Mouse (Mus musculus): ENCODE results near the gene Lmna. TPM values are rescaled to one million over a fixed set of nuclear protein-coding genes. Genes with fewer than 3 reads are reported as not detected.
A peak's percentile ranks its signal among the peaks of the same experiment; 100 is the strongest.

Lmna gene
- total RNA-seq, 2 experiments from 2014 or later = 75.3 to 79.8 TPM

DNA sequence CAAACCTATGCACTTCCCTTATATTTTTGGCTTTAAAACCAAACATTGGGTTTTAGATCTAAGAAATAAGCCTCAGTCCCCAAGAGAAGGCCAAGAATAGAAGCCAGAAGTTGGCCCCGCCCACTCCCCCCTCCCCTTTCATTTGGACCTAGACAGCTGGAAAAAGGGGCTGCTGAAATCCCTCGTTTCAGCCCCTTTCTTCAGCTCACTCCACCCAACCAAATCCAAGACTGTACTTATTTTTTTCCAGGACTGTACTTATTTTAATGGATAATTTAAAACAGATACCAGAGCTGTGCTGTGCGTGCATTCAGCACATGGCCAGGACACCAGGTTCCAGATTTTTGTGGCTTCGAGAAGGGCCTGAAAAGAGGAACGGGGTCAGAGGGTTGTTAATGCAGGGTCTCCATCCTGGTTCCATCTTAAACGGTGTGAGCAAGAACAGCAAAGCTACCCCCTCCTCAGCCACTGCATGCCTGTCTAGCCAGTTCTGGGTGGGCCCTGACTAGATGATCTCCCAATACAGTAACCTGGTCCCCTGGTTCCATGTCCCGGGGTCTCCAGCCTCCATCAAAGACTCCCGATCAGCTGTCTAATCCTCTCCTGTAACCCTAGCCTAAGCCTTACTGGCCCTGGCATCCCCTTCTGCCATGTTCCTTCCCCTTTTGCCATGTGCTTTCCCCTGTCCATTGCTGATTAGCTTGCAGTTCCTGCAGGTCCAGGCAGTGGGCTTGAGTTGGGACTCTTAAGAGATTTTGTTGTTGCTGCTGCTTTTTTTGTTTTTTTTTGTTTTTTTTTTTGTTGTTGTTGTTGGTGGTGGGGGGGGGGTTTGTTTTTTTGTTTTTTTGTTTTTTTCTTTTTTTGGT, 5.6 kb downstream of the Lmna start:
- intact Hi-C loops (cut with DNase I) = no loop called here
- DNase-seq = no peak

GRCm38 (mm10) chr3:88503505-88503863, 6.3 kb downstream of the Lmna start:
- intact Hi-C loops (cut with DNase I) = no loop called here
- DNase-seq = no peak

DNA sequence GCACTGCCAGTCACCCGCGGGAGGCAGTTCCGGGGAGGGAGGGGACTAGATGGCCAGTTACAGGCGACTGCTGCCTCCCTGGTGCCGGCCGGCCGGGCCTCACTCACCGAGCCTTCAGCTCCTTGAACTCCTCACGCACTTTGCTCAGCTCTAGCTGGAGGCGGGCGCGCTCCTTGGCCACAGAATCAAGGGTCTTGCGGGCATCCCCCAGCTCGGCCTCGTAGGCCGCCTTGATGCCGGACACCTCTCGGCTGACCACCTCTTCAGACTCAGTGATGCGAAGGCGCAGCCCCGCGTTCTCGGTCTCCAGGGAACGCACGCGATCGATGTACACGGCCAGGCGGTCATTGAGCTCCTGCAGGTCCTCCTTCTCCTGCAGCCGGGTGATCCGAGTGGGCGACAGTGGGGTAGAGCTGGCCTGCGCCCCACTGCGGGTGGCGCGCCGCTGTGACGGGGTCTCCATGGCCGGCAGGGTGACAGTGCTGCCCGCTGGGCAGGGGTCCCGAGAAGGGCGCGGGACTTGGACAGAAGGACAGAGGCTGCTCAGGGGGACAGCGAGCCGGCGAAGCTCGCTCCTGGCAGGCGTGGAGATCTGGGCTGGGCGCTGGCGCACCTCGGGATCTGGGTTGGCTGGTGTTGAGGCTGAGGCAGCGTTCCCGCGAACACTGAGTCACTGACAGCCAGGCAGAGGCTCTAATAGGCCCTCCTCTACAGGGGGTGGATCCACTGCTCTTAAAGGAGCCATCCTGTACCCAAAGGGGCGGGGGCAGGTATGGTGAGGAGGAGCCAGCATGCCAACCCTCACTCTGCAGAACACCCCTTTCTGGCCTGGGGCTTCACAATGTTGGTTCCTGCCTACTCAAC, 6.9 kb downstream of the Lmna start:
- DNase-seq = peak; percentile 92 to 95
- intact Hi-C loops (cut with DNase I) = no loop called here

DNA sequence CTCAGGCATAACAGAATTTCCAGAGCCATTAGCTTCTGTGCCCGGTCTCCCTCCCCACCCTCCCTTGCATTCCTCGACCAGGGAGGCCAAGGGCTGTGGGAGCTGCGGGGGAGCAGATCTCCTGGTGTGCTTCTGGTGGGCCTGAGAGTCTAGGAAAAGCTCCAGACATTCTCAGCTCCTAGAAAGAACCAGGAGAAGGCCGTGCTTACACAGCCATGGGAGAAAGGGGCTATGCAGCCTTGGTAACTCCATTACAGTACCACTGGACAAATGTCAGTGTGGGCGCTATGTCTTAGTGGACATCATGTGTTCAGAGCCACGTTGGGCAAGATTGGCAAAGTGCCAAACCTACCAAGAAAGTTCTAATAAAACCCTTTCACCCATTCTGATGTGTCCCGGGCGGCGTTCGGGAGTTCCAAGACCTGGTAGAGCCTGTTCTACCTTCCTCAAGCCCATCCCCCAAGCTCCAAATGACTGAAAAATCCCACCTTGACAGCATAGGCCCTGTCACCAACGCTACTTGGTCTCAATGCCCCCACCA, 7.7 kb downstream of the Lmna start:
- intact Hi-C loops (cut with DNase I) = no loop called here
- DNase-seq = peak in 1 of 2 experiments; percentile 44

DNA sequence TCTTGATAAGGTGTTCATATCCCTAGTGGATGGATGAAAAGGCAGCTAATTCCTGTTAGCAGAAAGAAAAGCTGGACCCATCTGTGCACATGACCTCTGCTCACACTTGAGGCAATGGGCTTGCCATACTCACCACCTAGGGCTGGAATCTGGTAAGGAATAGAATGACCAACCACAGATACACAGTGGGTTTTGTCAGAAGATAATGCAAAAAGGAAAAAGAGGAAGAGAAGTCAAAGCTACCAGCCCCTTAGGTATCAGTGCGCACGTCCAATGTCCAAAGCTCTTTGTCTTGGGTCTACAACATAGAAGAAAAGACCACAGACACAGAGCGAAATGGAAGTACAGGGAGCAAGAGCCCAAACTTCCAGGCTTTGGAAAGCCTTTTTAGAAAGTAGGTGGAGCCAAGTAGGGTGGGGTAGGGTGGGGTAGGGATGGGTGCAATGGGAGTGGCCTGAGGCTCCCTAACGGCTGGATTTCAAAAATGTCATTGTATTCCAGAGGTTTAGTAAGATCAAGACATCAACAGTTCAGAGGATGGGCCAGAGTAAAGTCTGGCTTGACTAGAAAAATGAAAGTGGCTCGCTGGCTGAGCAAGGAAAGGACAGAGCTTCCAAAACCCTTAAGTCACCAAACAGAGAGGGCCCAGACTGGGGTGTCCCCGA, 8.3 kb downstream of the Lmna start:
- intact Hi-C loops (cut with DNase I) = no loop called here
- DNase-seq = no peak

DNA sequence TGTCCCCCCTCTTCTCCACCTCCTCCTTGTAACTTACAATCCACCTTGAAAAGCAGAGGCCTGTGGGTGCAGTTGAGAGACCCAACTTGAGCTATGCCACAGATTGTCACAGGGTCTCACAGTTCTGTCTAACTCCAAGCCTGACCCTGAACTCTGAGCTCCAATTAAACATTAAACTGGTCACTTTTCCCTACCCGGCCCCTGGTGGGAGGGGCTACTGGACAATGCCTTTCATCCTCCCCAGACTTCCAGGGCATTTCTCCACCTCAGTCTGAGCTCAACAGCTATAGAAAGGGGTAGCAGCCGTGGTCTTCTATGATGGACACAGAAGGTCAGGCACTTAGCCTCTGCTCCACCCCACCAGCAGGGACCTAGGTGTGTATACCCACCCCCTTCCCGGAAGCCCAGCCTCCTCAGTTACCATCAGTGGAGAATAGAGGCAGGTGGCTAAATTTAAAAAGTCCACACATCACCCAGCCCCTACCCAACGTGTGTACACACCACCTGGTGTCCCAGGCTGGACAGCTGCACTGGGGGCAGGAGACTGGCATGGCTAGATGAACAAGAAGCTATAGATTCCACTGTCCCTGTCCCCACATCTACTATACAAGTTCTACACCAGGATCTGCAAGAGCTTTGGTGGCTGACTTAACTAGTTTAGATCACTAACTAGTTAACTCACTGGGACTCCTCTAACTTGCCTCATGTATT, 8.9 kb downstream of the Lmna start:
- DNase-seq = no peak
- intact Hi-C loops (cut with DNase I) = no loop called here

DNA sequence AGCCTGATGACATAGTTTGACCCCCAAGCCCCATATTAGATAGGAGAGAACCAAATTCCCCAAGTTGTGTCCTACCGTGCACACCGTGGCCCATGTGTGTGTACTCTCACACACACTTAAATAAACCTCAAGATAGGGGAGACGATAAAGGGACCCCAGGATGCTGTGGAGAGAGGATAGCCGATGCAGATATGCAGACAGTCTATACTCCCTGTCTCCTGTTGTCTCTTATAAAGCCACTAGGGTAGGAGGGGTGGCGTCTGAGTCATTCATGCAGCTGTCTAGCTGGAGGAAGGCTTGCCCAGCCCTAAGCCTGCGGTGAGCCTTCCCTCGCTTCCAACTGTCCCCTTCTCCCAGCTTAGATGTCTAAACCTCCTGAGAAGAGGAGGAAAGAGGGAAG, 9.7 kb downstream of the Lmna start:
- intact Hi-C loops (cut with DNase I) = no loop called here
- no peak for DNase-seq

- no peak for DNase-seq
- intact Hi-C loops (cut with DNase I) = no loop called here
These were observed 10.2 kb downstream of the Lmna start for GRCm38 (mm10) chr3:88499580-88499979.

DNA sequence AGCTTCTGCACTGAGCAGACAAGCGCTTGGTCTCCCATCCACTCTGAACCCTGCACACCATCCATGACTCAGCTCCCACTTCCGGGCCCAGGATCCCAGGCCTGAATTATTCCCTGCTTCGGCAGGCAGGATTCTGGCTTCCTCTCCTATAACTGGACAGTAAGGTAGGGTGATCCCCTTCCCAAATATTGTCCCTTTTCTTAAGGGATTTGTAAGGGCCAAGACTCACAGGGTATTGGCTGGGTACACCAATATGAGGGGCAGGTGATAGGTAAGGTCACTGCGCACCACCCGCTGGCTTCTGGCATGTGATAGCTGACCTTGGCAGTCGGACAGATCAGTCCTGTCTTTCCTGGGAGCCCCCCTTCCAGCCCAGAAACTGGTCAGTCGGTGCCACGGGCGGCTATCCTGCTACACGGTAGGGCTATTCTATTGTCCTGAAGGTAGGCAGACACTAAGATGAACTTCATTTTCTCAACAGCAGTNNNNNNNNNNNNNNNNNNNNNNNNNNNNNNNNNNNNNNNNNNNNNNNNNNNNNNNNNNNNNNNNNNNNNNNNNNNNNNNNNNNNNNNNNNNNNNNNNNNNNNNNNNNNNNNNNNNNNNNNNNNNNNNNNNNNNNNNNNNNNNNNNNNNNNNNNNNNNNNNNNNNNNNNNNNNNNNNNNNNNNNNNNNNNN, 13.9 kb downstream of the Lmna start:
- no peak for DNase-seq
- intact Hi-C loops (cut with DNase I) = no loop called here

- DNase-seq = peak; percentile 64 to 74
- intact Hi-C loops (cut with DNase I) = no loop called here
These were observed 14.7 kb downstream of the Lmna start for GRCm38 (mm10) chr3:88494836-88495628.

DNA sequence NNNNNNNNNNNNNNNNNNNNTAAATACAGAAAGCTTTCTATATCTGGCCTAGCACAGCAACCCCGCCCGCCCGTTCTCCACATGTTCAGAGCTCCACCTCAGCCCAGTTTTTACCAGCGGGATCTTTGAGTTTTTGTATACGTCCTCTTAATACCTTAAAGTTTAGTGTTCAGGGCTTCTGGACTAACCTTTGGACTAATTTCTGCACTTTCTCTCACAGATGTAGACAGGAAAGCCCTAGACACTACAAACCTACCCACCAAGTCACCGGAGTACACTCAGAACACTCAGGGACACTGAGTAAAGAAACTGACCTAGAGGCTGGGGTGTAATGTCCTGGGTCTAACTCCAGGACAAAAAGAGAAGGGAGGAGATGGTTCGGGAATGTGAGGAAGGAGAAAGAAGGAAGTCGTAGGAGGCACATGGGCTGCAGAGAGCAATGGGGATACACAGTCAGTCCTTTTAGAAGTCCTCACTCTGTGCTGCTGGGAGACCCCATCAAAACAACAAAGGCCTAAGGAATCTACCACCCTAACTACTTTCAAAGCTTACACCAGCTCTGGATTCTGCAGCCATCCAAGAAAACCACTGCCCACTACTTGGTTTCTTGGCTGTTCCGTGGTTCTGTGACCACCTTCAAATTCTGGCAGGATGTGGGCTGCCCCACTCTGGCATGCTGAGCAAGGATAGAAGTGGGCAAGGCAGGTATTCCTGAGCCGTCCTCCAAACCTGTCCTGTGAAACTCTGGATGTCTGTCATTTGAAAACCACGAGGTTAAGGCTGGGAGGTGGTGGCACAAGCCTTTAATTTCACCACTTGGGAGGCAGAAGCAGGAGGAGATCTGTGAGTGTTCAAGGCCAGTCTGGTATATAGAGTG, 15.8 kb downstream of the Lmna start:
- intact Hi-C loops (cut with DNase I) = no loop called here
- no peak for DNase-seq

DNA sequence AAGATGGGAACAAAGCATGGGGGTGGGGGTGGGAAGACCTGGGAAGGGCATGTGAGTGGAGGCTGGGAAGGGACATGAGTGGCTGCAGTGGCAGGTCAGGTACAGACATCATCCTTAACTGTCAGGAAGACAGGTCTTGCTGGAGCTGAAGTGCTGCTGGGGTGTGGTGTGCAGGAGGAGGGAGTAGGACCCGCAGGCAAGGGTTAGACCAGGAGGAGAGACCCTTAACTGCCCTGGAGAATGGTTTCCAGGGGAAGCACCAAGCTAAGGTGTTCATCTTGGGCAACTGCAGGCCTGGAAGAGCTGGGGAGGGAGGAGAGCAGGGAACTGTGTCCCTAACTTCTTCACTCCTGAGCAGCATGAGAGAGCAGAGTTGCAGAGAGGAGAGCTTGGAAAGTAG, 22.4 kb downstream of the Lmna start:
- no peak for DNase-seq
- intact Hi-C loops (cut with DNase I) = loop anchor here (1.0 to 2.0 kb wide), 2 partner anchors 36 to 63 kb away; no protein-coding TSS in a partner anchor

GRCm38 (mm10) chr3:88486887-88487286, 22.9 kb downstream of the Lmna start:
- no peak for DNase-seq
- intact Hi-C loops (cut with DNase I) = loop anchor here (1.0 to 2.0 kb wide), 2 partner anchors 36 to 64 kb away; no protein-coding TSS in a partner anchor

DNA sequence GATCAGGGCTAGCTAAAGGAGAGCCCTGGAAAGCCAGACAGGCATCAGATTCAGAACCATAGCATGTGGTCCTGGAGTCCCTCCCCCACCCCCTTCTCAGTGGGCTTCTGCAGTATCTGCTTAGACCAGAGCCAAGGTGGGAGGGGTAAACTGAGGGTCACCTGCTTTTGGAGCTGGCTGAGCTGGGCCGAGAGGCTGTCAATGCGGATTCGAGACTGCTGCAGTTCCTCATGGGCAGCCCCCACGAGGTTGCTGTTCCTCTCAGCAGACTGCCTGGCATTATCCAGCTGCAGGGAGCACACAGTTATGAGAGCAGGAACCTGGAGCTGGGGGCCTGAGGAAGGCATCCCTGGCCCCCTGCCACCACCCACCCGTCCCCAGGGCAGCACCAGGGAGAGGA, 23.7 kb downstream of the Lmna start:
- DNase-seq = no peak
- intact Hi-C loops (cut with DNase I) = loop anchor here (2.0 kb wide), 1 partner anchor 65 kb away; no protein-coding TSS in a partner anchor

- no peak for DNase-seq
- intact Hi-C loops (cut with DNase I) = no loop called here
These were observed 25.0 kb downstream of the Lmna start for GRCm38 (mm10) chr3:88484597-88485316.

- intact Hi-C loops (cut with DNase I) = loop anchor here (1.0 kb wide), 1 partner anchor 38 kb away; no protein-coding TSS in a partner anchor
These were observed 26.1 kb downstream of the Lmna start for GRCm38 (mm10) chr3:88483621-88484020.

GRCm38 (mm10) chr3:88483141-88483540, 26.6 kb downstream of the Lmna start:
- intact Hi-C loops (cut with DNase I) = loop anchor here (1.0 kb wide), 1 partner anchor 38 kb away; no protein-coding TSS in a partner anchor
- no peak for DNase-seq

More at GRCm38 (mm10) chr3:88483621-88484020, 26.1 kb downstream of the Lmna start:
- DNase-seq = peak; percentile 55 to 73
